Mouse (Mus musculus) telencephalon, adult 2 months (tissue): Measurements from ENCODE around the gene Mypn.

Experiments
- DNase-seq: peaks from one replicate; pipeline ENCODE4 v3.0.0-alpha.2; 2011; ENCODE audit warnings: low read depth, low spot score

Mypn gene

GRCm38 (mm10) chr10:63155668-63156350, 47.9 kb downstream of the Mypn start:
- DNase-seq = no peak

- no peak for DNase-seq
Observed at GRCm38 (mm10) chr10:63154726-63155125, 49.0 kb downstream of the Mypn start.

GRCm38 (mm10) chr10:63154226-63154625, 49.5 kb downstream of the Mypn start:
- DNase-seq = no peak

DNA sequence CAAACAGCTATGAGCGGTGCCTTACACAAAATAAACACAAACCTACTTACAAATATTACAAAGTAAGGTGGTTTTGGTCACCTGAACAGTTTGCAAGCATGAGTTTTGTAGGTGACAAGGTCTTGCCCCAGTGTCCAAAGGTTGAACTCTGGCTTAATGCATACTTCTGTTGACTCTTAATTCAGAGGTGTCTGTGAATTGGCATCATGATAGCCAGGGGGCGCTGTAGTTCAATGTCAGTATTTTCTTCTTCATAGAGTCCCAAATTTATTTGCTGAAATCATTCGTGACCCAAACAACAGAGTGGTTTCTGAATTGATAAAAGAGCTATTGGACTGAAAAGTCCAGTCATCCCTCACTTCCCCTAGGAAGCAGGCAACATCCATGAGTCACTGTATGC, 50.2 kb downstream of the Mypn start:
- no peak for DNase-seq

GRCm38 (mm10) chr10:63152358-63152757, 51.4 kb downstream of the Mypn start:
- DNase-seq = no peak

GRCm38 (mm10) chr10:63142660-63143059, 61.1 kb downstream of the Mypn start:
- no peak for DNase-seq

DNA sequence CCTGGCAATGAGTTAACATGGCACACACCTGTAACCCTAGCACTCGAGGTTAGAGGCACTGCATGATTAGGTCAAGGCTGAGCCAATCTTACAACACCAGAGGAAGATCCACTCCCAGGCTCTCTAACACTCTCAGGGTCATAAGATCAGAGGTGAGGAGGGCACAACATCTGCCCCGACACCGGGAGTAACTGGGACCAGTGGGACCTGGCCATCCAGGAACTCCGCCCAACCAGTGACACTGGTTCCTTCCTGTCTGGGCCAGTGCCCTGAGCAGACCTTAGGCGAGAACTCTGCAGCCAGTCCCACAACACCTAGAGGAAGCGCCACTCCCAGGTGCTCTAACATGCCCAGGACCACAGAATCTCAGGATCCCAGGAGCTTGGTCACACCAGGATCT, 67.3 kb downstream of the Mypn start:
- no peak for DNase-seq

DNA sequence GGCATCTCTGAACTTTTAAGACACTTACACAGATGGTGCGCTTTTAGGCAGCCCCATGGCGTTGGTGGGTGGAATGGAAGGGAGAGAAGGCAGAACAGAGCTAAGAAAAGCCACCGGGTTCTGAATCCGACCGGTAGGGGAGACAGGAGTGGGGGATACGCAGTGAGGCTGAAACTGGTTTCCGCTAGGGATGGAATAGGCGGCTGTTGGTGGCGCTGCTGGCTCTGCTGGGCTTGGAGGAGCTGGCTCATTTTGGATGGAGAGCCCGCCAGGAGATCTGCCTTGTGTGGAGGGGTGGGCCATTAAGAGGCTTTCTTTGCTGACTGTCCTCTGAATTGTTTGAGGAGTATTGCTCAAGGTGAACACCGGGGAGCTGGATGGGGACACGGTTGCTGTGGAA, 68.1 kb downstream of the Mypn start:
- DNase-seq = no peak

GRCm38 (mm10) chr10:63133326-63133725, 70.4 kb downstream of the Mypn start:
- DNase-seq = no peak

DNA sequence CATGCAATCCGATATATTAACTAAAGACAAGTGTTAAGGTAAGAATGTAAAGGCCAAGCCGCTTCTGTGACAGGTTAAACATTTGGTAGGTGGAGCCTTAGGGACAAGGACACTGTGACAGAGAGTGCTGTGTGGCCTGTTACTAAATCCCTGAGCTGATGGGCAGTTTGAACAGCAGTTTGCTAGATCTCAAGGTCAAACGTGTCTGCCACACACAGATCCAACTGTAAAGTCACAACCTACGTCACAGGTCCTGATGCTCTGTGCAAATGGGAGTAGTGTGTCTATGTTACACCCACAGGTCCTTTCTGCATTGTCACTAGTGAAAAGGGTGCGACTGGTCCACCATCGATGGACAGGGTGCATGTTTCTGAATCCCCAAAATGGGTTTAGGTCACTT, 71.4 kb downstream of the Mypn start:
- DNase-seq = no peak

- no peak for DNase-seq
Observed at GRCm38 (mm10) chr10:63130500-63130899, 73.3 kb downstream of the Mypn start.

GRCm38 (mm10) chr10:63128256-63128655, 75.5 kb downstream of the Mypn start:
- peak; percentile 72 for DNase-seq

- no peak for DNase-seq
Observed at GRCm38 (mm10) chr10:63127156-63127555, 76.6 kb downstream of the Mypn start.

DNA sequence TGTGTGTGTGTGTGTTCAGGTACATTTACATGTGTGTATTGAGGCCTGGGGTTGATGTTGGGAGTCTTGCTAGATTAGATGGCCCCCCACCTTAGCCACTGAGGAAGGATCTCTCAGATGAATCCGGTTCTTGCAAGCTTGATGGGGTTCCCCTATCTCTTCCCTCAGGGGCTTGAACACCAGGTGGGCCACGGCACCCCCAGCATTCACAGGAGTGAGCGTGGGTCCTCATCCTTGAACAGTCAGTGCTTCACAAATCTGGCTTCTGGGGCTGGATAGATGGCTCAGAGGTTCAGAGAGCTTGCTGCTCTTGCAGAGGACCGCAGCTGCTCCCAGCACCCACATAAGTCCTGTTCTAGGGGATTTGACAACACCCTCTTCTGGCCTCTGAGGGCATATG, 77.6 kb downstream of the Mypn start:
- DNase-seq = no peak

DNA sequence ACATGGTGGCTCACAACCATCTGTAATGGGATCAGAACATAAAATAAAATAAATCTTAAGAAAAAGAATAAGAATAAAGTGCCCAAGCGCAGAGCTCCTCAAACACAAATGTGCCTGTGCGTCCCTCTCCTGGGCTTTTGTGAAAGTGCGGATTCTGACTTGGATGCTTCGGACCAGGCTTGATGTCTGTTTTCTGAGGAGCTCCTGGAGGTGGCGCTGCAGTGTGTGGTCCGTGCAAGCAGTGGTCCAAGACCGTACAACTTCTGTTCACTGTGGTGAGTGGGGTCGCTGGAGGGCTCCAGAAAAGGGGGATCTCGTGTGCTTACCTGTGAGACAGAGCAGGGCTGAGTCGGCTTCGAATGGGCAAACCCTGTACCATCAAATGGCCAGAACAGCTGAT, 78.4 kb downstream of the Mypn start:
- DNase-seq = no peak

DNA sequence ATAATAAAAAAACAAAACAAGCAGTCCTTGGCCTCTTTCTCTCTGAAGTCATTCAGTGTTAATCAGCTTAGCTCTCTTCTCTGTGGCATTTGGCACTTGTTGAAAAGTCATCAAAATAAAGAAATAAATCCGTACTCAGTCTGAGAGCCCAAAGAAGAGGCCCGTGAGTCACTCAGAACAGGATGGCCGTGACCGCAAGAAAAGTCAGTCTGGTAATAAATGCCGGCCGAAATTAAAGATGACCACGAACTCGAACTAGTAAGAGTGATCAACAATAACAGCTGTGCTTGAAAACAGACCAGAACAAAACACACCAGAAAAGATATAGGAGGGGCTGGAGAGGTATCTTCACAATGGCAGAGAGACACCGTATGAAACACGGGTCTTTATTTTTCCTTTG, 79.7 kb downstream of the Mypn start:
- no peak for DNase-seq

DNA sequence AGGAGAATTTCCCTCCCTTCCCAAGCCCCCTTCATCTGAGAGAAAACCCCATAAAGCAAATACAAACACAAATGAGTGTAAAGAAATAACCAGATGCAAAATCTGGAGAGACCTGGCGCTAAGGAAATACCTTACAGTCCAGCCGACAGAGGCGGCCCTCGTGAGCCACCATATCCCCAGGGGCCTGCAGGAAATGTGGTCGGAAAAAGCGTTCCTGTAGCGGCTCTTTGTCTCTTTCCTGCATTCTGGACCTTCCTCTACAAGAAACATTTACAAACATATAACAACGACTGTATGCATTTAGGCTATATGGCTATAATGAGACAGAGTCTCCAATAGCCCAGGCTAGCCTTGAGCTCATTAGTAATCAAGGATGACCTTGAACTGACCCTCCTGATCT, 80.6 kb downstream of the Mypn start:
- DNase-seq = no peak

- no peak for DNase-seq
Observed at GRCm38 (mm10) chr10:63122516-63122915, 81.2 kb downstream of the Mypn start.

- DNase-seq = no peak
Observed at GRCm38 (mm10) chr10:63121961-63122360, 81.8 kb downstream of the Mypn start.

DNA sequence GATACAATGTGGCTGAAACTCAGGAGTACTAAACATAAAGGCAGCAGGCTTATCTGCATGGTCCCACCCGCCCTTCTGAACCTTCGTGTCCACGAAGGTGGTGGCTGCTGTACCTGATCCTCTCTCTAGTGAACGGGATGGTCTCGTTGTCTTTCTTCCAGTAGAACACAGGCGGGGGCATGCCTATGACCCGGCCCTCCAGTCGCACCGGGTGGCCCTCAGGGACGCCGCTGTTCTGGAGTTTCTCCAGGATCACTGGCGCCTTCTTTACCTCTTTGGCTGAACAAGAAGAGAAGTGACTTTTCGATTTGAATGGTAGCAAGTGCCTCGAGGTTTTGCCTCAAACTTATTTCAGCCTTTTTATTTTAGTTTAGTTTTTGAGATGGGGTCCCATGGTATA, 83.8 kb downstream of the Mypn start:
- DNase-seq = no peak

DNA sequence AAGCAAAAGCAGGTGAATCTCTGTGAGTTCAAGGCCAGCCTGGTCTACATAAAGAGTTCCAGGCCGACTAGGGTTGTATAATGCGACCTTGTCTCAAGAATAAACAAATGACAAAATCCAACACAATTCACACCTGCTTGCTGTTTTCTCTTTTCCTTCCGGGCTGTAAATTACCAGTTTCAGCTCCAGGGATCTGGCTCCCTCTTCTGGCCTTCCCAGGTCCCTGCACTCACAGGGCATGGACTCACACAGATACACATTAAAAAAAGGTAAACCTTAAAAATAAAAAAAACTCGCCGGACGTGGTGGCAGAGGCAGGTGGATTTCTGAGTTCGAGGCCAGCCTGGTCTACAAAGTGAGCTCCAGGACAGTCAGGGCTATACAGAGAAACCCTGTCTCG, 86.2 kb downstream of the Mypn start:
- DNase-seq = no peak

DNA sequence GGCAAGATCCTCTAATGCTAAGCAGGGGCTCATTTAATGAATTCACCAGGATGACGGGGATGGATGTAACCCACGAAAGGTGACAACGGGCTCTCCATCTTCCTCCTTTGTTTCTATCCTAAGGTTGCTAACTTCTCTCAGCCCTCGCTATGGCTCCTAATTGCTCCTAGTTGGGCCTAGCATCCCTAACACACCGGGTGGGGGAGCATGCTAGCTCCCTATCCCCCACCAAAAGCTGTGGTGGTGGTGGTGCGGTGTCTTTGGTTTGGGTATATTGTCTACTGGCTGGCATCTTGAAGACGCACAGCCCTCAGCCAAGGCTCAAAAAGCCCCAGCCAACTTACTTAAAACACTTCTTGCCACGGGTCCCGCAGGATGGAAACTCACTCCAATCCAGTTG, 87.4 kb downstream of the Mypn start:
- DNase-seq = no peak

- DNase-seq = no peak
Observed at GRCm38 (mm10) chr10:63115881-63116280, 87.9 kb downstream of the Mypn start.

GRCm38 (mm10) chr10:63113716-63114360, 89.9 kb downstream of the Mypn start:
- no peak for DNase-seq
